Mouse (Mus musculus): ENCODE measurements at regions not wholly inside any gene's neighbourhood (a gene's known extent, or its start where the extent isn't known, plus 50 kb on each side); places are given as distances from the start of the nearest gene placed in this dataset.
A peak's percentile ranks its signal among the peaks of the same experiment; 100 is the strongest.

- 75% methylated on average over 3 of the region's 3 CpGs for WGBS
- H3K27ac ChIP-seq (ENCODE audit: low read depth, low read length): no peak overlapping the region
- no peaks in the 10 kb centered on the region for H3K27me3 ChIP-seq (ENCODE audit: insufficient read depth, low read length)
- DNase-seq: no peak
- no peaks in the 10 kb centered on the region for H3K4me1 ChIP-seq (ENCODE audit: insufficient read depth)
- H3K4me2 ChIP-seq (ENCODE audit: low read depth): no peak overlapping the region
- no peak for ATAC-seq
- H3K9ac ChIP-seq: no peak overlapping the region
- TF ChIP-seq CTCF (IDR thresholded peaks at IDR 0.05; ENCODE audit: low read depth): no peak
- no peak overlapping the region for H3K4me3 ChIP-seq (ENCODE audit: low read depth, low read length)
- no peaks in the 10 kb centered on the region for H3K9me3 ChIP-seq (ENCODE audit: low read length)
- H3K36me3 ChIP-seq (ENCODE audit: insufficient read depth): no peaks in the 10 kb centered on the region
These were observed 78.2 kb downstream of the Rasd2 start for GRCm38 (mm10) chr8:75291921-75292320.

- no peak for TF ChIP-seq CTCF (IDR thresholded peaks at IDR 0.05; ENCODE audit: low read depth)
- ATAC-seq (no peak), DNase-seq (peak; percentile 5)
- Histone ChIP-seq H3K4me3 (ENCODE audit: low read depth, low read length) (no peak overlapping the region), H3K9me3 (ENCODE audit: low read length) (no peaks in the 10 kb centered on the region), H3K9ac (no peak overlapping the region), H3K27ac (ENCODE audit: low read depth, low read length) (no peak overlapping the region), H3K4me2 (ENCODE audit: low read depth) (no peak overlapping the region), H3K27me3 (ENCODE audit: insufficient read depth, low read length) (no peaks in the 10 kb centered on the region), H3K36me3 (ENCODE audit: insufficient read depth) (no peaks in the 10 kb centered on the region), H3K4me1 (ENCODE audit: insufficient read depth) (no peaks in the 10 kb centered on the region)
- WGBS: 78% methylated on average over 8 of the region's 8 CpGs
These were observed 76.2 kb downstream of the Rasd2 start for GRCm38 (mm10) chr8:75289933-75290332.
